Mouse (Mus musculus): ENCODE data around the gene Phactr1.

Phactr1 gene

DNA sequence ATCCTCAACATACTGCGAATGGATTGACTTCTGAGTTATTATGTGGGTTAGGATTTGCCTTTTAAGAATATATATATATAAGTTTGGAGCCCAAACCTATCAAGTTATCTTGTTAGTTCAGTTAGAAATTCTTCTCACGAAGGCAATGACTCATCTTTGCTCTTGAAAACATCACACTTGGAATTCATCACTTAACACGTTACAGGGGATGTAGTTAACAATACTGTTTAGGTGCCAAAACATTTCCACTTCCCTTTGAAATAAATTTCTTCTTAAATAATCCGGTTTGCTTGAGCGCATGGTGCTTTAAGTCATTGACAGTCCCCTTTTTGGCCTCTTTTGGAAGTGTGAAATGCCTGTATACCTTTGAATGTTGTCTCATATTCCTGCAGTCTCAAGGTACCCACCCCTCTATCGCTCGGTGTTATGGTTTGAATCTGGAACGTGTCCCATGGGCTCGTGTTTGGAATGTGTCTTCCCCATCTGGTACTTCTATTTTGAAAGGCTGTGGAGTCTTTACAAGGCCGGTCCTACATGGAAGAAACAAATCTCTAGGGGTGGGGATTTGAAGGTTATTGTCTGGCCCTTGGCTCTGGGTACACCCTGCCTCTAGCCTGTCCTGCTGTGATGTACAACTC, 80.6 kb downstream of the Phactr1 start:
- DNase-seq, result no peak

DNA sequence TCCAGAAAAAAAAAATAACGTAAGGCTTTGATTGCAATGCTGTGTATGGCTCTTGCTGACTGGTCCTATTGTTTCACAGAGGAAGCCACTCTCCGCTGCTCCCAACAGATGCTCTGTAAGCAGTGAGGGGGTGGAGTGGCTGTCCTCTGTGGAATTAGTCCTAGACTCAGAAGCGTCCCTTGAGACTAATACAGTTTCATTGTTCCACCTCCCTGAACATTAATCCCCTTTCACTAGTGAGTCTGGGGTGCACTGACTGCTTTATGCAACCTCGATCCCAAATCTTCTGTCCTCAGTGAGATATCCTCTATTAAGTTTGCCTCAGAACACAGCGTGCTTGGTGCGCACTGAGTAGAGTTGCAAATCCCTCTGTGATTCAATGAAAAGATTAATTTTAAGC, 91.9 kb downstream of the Phactr1 start:
- DNase-seq, result no peak

DNA sequence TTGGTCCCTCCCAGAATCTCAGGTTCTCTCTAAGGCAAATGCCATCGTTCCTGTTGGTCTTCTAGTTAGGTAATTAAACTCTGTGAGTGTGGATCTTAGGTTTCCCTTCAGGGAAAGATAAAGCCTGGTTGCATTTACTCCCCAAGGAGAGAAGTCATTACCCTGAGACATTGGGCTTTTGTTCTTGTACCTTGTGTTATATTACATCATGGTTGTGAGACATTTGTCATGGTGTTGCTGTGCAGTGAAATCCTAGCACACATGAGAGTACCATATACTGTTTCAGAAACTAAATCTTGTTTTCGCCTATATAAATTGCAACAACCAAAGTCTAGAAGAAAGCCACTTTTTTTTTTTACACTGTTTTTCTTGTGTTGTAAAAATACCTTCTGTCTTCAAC, 93.6 kb downstream of the Phactr1 start:
- DNase-seq, result no peak

DNA sequence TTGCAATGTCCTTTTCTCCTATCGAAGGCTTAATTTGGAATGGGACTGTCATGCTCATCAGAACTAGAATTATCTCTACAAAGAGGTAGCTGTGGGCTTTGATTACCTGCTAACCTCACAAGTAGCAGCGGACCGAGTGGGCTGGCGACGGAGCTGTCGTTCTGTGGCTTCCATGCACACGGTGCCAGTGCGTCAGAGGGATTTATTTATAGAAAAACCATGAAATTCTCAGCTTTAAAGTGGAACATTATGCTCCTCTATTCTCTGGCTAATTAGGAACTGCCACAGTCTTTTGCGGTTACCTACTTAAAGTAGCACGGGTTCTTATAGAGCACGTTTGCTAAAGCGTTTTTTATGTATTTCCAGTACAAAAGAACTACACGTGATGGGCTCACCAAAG, 101.7 kb downstream of the Phactr1 start:
- DNase-seq, result no peak

DNA sequence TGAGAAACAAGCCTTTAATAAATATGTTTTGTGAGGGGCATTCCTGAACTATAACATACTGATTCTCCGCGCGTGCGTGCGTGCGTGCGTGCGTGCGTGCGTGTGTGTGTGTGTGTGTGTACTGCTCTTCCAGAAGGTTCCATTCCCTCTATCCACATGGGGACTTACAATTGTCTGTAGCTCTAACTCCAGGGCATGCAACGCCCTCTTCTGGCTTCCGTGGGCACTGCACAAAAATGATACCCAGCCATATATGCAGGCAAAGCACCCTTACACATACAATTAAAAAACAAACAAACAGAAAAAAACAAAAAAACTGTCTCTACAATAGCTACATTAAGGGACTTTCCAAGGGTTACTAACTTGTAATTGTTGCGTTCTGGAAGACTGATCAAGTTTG, 108.8 kb downstream of the Phactr1 start:
- no peak for DNase-seq

DNA sequence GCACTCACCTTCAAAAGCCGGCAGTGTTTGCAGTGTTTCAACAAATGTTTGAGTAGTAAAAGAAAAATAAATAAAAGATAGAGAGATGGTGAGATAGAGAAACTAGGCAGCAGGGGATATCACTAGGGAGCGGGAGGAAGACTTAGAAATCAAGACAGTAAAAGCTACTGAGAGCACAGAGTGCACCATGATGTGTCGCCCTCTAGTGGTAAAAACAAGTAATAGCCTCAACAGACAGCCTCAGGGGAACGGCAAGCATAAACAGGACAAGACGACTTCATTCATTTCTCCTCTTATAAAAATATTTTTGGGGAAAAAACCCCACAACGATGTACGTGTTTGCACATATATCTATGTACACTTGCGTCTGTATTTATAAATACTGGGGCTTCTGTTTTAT, 111.9 kb downstream of the Phactr1 start:
- DNase-seq, result no peak

DNA sequence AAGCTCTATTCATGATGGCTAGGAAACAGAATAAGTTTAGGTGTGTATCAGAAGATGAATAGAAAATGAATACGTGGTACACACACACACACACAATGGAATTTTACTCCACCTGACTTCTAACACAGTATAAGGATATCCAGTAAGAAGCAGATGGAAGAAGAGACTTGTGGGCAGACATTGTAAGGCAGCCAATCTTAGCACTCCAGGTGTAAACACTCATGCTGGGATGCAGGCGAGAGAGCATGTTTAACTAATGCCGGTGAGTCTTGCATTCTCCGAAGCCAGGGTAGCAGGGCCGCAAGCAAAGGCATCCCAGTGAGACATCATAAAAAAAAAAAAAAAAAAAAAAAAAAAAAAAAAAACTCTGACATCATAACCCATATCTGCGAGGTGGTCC, 120.1 kb downstream of the Phactr1 start:
- DNase-seq, result no peak

DNA sequence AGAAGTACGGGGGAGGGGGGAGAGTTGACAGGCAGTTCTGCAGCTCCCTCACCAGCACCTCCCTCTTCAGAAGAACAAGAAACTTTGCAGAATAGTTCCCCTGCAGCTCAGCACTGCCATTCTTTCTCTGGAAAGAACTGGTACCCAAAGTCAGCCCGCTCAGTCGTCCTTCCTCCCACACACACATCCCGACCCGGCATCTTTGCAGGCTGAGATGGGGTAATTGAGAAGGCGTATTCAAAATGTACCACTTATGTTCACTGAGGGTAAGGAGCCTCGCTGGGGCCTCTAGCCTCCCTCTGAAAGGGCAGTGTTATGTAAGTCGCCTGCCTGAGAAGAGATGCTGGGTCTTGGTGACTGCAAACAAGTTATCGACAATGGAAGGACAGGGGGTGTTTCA, 123.9 kb downstream of the Phactr1 start:
- DNase-seq, result no peak

DNA sequence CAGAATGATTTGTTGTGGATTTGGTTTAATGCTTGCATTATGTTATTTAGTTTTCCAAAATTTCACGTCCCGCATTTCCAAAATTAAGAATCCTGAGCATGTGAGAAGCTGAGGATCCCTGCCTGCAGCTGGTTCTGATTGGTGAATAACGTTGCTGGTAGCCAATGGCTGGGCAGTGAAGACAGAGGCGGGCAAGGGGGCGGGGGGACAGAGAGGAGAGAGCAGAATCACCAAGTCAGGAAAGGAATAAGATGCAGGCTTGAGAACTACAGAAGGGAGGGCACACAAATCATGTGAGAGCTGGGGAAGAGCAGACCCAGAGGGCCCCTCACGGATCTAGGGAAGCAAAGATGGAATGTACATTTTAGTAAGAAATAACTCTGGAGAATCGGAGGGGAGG, 132.3 kb downstream of the Phactr1 start:
- DNase-seq, result no peak

DNA sequence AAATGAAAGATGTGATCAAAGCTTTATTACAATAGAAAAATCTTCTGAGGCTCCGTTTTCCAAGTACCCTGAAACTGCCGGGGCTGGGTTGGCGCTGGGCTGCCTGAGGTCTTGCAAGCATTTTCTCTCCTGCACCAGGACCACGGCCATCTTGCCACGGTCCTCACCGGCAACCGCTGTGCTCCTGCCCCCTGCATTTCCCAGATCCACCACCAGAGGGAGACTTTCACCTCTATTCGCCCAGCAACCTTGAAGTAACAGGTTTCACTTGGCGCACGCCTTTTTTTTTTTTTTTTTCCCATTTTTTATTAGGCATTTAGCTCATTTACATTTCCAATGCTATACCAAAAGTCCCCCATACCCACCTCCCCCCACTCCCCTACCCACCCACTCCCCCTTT, 138.0 kb downstream of the Phactr1 start:
- DNase-seq, result peak; percentile 67 to 71

DNA sequence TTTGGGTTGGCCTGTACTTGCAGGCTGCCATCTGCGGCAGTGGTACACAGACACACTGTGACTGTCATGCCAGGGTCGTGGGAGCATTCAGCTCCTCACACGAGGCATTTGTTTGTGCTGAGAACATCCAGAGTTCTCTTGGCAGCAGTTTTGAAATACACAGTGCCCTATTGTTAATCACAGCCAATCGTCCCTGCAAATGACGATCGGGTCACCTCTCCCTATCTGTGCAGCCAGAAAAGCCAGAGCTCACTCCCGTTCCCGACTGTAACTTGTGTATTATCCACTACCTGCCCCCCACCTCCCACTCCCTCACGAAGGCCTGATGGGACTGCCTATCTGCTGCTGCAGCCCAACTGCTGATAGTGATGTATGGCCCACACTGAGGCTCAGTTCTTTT, 140.1 kb downstream of the Phactr1 start:
- DNase-seq, result no peak

DNA sequence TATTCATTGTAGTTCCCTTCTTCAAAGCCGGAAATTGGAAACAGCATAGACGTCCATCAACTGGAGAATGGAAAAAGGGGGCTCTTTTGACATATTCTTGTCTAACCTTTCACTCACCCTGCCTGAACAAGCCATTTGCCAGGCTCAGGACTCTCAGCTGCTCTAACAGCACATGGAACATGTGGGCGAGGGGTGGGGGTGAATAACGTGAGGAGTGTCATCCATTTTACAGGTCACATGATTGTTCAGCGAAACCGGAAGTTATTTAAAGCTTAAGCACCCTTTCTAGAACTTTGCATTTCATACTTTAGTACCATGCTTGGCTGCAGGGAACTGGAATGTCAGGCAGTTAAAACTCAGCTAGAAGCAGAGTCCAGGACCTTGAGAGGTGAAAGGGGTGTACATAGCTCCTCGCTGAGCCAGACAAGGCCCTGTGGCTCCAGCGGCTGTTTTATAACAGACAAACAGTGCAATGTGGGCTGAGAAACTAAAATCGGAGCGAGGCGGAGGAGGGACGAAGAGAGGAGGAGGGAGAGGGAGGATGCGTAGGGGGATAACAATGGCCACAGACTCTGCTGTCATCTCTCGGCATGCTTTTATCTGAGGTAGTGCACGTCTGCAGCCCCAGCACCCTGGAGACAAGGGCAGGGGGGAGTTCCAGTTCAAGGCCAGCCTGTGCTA, 141.1 kb downstream of the Phactr1 start:
- DNase-seq, result no peak

DNA sequence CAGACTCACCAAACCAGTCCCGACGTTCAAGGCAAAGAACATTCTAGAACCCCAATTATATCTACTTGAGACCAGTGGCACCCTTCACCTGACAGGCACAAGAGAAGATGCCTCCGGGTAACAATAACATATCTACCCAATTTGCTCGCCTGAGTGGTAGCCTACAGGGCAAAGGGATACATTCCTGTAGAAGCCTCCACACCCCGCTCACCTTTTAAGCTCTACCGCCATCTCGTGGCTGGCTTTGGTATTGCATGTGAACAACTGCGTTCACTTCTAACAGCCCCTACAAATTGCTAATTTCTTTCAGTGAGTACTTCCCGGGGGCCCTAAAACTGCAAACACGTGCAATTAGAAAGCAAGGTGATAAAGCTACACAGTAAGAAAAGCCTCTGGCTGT, 142.1 kb downstream of the Phactr1 start:
- DNase-seq, result peak; percentile 73 to 75

DNA sequence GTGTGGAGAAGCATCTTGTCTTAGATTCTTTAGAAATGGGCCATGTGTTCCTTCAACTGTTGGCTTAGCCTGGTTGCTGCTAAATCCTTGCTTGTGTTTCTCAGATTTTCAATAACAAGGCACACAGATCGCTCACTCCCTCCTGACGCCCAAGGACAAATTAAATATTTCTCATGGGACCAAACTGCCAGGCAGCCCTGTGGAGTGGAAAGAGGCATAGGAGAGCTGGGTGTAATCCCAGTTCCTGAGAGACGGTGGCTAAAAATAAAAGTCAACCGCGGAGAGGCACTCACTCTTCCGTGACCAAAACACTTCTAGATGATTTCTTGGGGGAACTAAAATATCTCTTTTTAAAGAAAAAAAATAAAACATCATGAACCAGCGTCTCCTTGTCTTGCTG, 143.5 kb downstream of the Phactr1 start:
- DNase-seq, result no peak

DNA sequence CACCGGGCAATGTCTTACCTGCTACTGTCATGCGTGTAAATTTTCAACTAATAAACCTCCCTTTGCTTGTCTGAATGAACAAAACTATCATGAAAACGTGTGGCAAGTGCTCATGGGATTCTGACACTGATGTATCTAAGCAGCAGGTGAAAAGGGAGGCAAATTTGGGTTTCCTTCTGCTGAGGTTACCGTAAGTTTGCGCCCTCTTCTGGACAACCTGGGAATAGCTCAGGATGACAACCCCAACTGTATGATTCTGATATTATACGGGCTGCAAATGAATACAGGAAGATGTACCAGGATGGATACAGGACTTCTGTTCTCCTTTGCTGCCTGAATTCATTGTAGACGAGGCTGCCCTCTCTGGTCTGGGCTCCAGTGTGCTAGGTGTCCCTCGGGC, 146.2 kb downstream of the Phactr1 start:
- DNase-seq, result peak; percentile 31 to 46

DNA sequence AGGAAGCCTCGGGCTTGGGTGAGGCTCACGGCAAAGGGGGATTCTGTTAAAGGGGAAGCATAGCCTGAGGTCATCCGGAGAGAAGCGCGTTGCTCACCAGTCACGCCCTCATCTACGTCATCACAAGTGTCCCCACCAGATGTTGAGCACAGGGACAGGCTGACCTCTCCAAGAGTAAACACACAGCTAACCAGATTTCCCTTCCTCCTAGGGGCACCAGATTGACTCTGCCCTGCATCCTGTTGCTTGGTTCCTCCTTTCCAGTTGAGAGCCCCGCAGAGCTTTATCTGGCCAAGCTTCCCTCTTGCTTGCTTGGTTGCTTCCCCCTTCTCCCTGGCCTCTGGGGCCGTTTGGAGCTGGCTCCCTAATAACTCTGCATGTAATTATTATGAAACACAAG, 148.6 kb downstream of the Phactr1 start:
- DNase-seq, result peak; percentile 57 to 70

DNA sequence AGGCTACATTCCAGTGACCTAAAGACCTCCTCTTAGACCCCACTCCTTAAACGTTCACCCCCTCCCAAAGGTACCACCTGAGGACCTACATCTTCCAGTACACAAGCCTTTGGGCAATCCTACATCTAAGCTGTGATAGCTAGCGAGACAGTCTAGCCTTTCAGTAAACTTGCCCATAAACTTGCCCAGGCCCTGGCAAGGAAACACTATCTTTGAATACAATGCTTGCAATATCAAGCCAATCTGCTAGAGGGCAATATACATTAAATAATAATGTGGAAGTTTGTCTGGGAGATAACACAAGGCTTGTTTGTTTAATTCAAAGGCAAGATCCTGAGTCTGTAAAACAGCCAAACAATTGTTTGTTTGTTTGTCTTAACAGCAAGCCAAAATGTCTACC, 155.0 kb downstream of the Phactr1 start:
- DNase-seq, result no peak

DNA sequence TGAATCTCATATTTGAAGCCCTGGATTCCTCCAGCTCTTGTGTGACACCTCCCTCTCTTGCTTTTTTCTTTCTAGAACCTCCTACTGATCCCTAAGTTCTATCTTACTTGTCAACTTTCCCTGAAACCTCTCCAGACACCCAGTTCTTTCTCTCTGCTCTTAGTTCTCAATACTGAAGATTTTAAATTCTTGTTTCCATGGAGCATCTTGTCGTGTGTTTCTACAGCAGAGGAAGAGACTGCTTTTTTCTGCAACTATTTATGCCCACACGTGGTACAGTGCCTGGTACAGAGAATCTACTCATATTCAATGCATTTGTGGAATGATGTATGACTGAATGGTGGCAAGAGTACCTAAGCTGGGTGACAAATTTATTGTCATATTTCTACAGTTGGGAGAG, 158.9 kb downstream of the Phactr1 start:
- no peak for DNase-seq

DNA sequence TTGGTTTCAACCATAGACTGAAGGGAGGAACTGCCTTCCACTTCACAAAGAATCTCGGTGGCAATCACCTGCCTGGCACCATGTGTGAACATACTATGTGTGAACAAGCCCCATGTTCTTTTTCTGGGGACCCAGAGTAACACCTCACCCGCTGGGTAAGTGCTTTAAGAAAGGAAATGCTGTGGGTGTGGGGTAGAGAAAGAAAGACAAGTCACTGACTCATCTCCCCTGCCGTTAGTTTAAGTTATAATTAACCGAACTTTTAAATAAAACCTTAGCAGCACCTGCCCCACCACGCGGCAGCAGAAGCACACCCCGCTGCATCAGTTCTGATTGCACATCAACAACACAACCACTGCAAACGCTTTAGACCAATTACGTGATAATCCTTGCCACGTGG, 171.7 kb downstream of the Phactr1 start:
- no peak for DNase-seq

DNA sequence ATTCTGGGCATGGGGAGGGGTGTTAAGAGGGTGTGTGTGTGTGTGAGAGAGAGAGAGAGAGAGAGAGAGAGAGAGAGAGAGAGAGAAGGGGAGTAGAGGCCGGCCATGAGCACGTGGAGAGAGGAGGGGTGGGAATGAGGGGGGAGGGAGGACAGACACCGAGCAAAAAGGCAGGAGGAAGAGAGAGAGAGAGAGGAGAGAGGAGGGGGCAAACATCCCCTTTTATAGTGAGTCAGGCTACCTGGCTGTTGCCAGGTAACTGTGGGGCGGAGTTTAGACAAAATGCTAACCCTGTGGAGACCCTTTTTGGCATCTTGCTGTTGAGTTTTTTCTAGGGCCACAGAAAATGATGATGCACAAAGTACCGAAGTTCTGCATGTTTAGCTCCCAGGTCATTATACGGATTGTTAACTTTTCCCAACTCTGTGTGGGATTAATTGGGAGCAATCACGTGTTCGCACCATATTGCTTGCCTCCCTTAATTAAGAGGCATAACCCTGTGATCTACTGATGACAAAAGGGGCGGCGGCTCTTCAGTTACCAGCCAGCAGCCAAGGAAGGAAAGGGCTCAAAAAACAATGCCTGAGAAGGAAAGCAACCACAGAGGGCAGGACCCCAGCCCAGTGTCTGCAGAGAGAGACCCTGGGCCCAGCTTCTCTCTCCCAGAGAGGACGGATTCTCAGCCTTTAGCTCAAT, 173.6 kb downstream of the Phactr1 start:
- DNase-seq, result no peak

DNA sequence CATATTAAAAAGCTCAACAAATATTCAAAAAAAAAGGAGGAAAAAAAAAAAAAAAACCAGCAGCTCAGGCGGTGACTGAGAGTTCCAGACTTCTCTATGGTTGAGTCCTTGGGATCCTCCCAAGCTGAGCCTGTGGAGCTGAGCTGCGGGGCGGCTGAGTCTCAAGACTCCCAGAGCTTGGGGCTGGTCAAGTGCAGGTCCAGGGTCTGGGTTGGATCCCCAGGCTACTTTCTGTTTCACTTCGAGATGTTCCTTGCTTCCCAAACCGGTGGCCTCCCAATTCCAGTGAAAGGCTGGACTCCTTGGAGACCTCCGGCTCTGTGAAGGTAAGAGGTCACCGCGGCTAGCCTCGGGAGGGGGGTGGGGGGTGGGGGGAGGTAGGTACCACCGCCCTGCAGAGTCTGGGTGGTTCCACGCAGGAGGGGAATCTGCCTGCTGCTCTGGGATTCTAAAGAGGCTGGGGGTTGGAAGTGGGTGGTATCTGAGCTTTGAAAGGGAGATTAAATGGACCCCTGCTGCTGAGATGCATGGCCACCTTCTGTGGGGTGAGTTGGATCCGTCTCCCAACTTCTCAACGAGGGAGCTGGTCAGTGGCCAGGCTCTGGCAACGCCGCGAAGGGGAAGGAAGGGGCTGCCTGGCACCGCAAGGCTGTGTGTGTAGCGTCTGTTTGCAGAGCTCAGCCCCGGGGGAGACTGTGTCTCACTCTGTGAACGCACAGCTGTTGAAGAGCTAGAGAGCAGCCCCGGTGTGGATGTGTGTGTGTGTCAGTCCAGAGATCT, 185.9 kb downstream of the Phactr1 start:
- peak; percentile 63 to 68 for DNase-seq

DNA sequence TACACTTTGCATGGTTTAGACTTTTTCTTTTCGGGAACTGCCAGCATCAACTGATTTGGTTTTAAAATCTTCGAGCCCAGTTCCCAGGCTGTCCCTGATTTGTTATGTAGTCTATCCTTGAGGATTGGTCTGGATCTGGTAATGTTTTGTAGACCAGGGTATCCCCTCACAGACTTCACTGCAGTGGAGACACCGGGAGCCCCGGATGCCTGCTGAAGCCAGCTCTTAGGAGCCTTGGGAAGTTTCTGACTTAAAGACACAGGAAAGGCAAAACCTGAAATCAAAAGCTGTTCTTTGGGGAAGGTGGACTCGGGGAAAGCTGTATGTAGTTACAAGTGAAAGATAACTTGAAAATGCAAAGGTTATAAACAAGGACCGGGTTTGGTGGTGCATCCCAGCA, 186.6 kb downstream of the Phactr1 start:
- no peak for DNase-seq

DNA sequence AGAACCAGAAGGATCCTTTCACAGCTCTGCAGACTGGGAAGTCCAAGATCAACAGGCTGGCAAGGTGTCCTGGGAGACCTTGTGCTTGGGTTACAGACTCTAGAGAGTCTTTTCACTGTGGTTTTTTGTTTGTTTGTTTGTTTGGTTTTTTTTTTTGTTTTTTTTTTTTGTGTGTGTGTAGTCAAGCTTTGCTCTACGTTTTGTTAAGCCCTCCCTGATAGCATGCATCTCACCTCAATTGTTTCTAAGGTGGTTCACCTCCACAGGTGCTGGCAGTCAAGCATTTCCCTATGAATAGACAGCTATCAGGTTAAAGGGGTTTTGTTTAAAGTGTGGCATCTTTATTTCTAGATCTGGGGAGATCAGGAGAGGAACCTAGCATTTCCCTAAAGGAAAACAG, 191.7 kb downstream of the Phactr1 start:
- DNase-seq, result no peak

DNA sequence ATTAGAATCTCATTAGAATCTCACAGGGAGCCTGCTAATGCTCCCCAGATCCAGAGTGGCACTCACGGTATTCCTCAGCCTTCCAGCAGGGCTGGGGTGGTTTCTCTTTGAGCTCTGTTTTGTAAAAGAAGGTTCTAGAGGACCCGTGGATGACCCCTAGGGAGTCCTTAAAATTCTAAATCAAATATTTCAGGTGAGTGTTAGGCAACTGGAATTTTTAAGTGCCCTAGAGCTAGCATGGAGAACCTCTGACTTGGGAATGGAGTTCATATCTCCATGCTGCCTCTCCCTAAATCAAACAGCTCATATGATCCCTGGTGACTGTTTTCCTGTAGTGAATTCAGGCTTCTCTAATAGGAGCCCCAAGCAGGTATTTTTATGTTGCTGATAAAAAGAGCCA, 197.9 kb downstream of the Phactr1 start:
- peak; percentile 47 to 67 for DNase-seq

Measured in lung, adult 18-20 months (tissue).